Mouse (Mus musculus) erythroblast, embryonic 14.5 days (primary cell): ENCODE results near the gene Lyve1.

ENCODE experiments used
- GATA1 ChIP-seq: IDR thresholded peaks from 2 replicates; pipeline ENCODE4 v1.6.1; 2012; ENCODE audit warnings: low read length, inconsistent platforms, mixed read lengths
- TAL1 ChIP-seq: IDR thresholded peaks from 3 replicates; pipeline ENCODE4 v1.6.1; 2012; ENCODE audit warnings: low read length, inconsistent platforms, mixed read lengths

GRCm38 (mm10) chr7:110862751-110863289 lies at the start of gene Lyve1:
- TF ChIP-seq TAL1: no peak
- TF ChIP-seq GATA1: no peak
